ENCODE assay signal across 10 mouse cellular contexts in the genomic region with DNA sequence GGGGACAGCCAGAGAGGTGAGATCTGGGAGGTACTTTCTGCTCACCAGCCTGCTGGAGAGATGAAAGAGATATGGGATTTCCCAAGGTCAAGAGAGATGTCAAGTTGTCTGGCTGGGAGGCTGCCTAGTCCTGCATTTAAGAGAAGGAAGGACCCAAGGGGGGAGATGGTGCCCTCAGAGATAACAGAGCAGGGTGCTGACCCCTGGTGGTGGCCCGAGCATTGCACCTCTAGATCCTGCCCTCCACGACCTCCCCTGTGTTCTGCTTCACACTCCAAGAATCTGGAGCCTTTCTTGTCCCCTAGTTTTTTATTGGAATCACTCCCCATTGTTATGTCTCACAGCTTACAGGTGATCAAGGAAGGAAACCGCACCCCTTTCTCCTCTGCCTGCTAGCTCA. TPM values are rescaled to one million over a fixed set of nuclear protein-coding genes. Genes with fewer than 3 reads are reported as not detected.
DNase-seq lines count a peak whose midpoint lies in the region; ATAC-seq and TF ChIP-seq lines count a peak whose summit lies in the region.
"Had no signal": no experiment of that assay in that cellular context is flagged by ENCODE, and none has a peak within 500 bp of the region (broad histone marks: within the 10 kb centered on the region; RNA-seq: fewer than 3 reads in every experiment).

No protein-coding gene starts in this region.

- ATAC-seq in kidney, embryonic 15.5 days (replicated peaks; ENCODE audit: low FRiP score), result no peak
- ATAC-seq in limb, embryonic 11.5 days (ENCODE audit: insufficient number of reproducible peaks, low FRiP score, low TSS enrichment, low read depth), result no peak
- ATAC-seq in forebrain, embryonic 14.5 days, result no peak

- peaks cover 60% of the 10 kb centered on the region for H3K4me1 ChIP-seq in kidney, embryonic 15.5 days
- peaks cover 15% of the 10 kb centered on the region for H3K4me1 ChIP-seq in limb, embryonic 11.5 days (ENCODE audit: control insufficient read depth, insufficient read depth, low read length)
- H3K4me1 ChIP-seq in small intestine, adult 2 months (ENCODE audit: control insufficient read depth, insufficient read depth, insufficient read length, low read length), result peaks cover 25% of the 10 kb centered on the region
- peaks cover 4% of the 10 kb centered on the region for H3K4me1 ChIP-seq in forebrain, embryonic 14.5 days (ENCODE audit: control insufficient read depth, insufficient read depth, low read length)

- H3K4me3 ChIP-seq in kidney, embryonic 15.5 days (replicated peaks), result no peak overlapping the region
- no peak overlapping the region for H3K4me3 ChIP-seq in limb, embryonic 11.5 days (ENCODE audit: low read depth, low read length)
- H3K4me3 ChIP-seq in small intestine, adult 2 months (ENCODE audit: low read depth, low read length), result no peak overlapping the region
- no peak overlapping the region for H3K4me3 ChIP-seq in forebrain, embryonic 14.5 days (ENCODE audit: low read depth, low read length)
- H3K4me3 ChIP-seq: embryonic facial prominence, embryonic 13.5 days; megakaryocyte, embryonic 14.5 days had no signal

- H3K27me3 ChIP-seq in kidney, embryonic 15.5 days, result 0 out of 2 replicates have a peak, but pooled peaks cover 2% of the 10 kb centered on the region
- H3K27me3 ChIP-seq in limb, embryonic 11.5 days (ENCODE audit: control insufficient read depth, insufficient read depth, low read length), result no peaks in the 10 kb centered on the region
- no peaks in the 10 kb centered on the region for H3K27me3 ChIP-seq in small intestine, adult 2 months (ENCODE audit: control insufficient read depth, insufficient read depth, low read length)
- 0 out of 2 replicates have a peak, but pooled peaks cover 2% of the 10 kb centered on the region for H3K27me3 ChIP-seq in forebrain, embryonic 14.5 days (replicated peaks; ENCODE audit: control insufficient read depth, insufficient read depth, low read length)

- no peak overlapping the region for H3K4me2 ChIP-seq in kidney, embryonic 15.5 days
- H3K4me2 ChIP-seq in limb, embryonic 11.5 days (ENCODE audit: low read depth, severe bottlenecking), result no peak overlapping the region
- H3K4me2 ChIP-seq in forebrain, embryonic 14.5 days (ENCODE audit: low read length), result no peak overlapping the region
- H3K4me2 ChIP-seq: embryonic facial prominence, embryonic 13.5 days had no signal

- H3K36me3 ChIP-seq in kidney, embryonic 15.5 days, result no peaks in the 10 kb centered on the region
- no peaks in the 10 kb centered on the region for H3K36me3 ChIP-seq in limb, embryonic 11.5 days (ENCODE audit: control insufficient read depth, insufficient read depth, low read length)
- H3K36me3 ChIP-seq in small intestine, adult 2 months (ENCODE audit: control insufficient read depth, insufficient read depth, low read length), result no peaks in the 10 kb centered on the region
- no peaks in the 10 kb centered on the region for H3K36me3 ChIP-seq in forebrain, embryonic 14.5 days (ENCODE audit: control insufficient read depth, insufficient read depth, low read length)

- WGBS in kidney, embryonic 15.5 days, result 4% methylated on average over 3 of the region's 3 CpGs
- WGBS in limb, embryonic 11.5 days, result 7% methylated on average over 3 of the region's 3 CpGs
- 6% methylated on average over 3 of the region's 3 CpGs for WGBS in small intestine, adult 2 months
- WGBS in forebrain, embryonic 14.5 days, result 3% methylated on average over 3 of the region's 3 CpGs

- no peak overlapping the region for H3K27ac ChIP-seq in kidney, embryonic 15.5 days
- H3K27ac ChIP-seq in limb, embryonic 11.5 days (replicated peaks; ENCODE audit: low read depth, low read length), result no peak overlapping the region
- H3K27ac ChIP-seq in small intestine, adult 2 months (ENCODE audit: insufficient read depth, low read depth, low read length), result no peak overlapping the region
- H3K27ac ChIP-seq in forebrain, embryonic 14.5 days (ENCODE audit: low read depth, low read length), result no peak overlapping the region
- H3K27ac ChIP-seq: embryonic facial prominence, embryonic 13.5 days had no signal

- no peaks in the 10 kb centered on the region for H3K9me3 ChIP-seq in kidney, embryonic 15.5 days (replicated peaks)
- H3K9me3 ChIP-seq in limb, embryonic 11.5 days (ENCODE audit: control insufficient read depth, low read length), result no peaks in the 10 kb centered on the region
- no peaks in the 10 kb centered on the region for H3K9me3 ChIP-seq in forebrain, embryonic 14.5 days (replicated peaks; ENCODE audit: control insufficient read depth, low read length)
- H3K9me3 ChIP-seq: embryonic facial prominence, embryonic 13.5 days; megakaryocyte, embryonic 14.5 days had no signal

- no peak for TF ChIP-seq POLR2A in small intestine, adult 2 months (IDR thresholded peaks at IDR 0.05; ENCODE audit: low read depth, low read length)

- no peak overlapping the region for H3K9ac ChIP-seq in kidney, embryonic 15.5 days
- H3K9ac ChIP-seq in limb, embryonic 11.5 days (ENCODE audit: low read length), result no peak overlapping the region
- H3K9ac ChIP-seq in forebrain, embryonic 14.5 days (ENCODE audit: low read length), result no peak overlapping the region
- H3K9ac ChIP-seq: embryonic facial prominence, embryonic 13.5 days had no signal

- peak; percentile 54 for DNase-seq in kidney, adult 11 months
- peak; percentile 86 for DNase-seq in CD4-positive, CD25-positive, alpha-beta regulatory T cell, adult 2 months (ENCODE audit: low read depth, low spot score)
- peak; percentile 68 for DNase-seq in adipocyte (ENCODE audit: low spot score)
- peak; percentile 53 for DNase-seq in forelimb bud, embryonic 11.5 days (ENCODE audit: low read depth, low spot score)
- peak; percentile 79 for DNase-seq in limb, embryonic 11.5 days (ENCODE audit: low spot score)
- DNase-seq in forebrain, embryonic 14.5 days (ENCODE audit: low spot score), result no peak

- peak; percentile 91 for TF ChIP-seq CTCF in small intestine, adult 2 months (IDR thresholded peaks at IDR 0.05; ENCODE audit: extremely low read depth, insufficient read length, insufficient replicate concordance, low read depth, low read length)

RNA-seq across cellular contexts. Expression of gene Grasp, which starts 12.9 kb away (rescaled TPM):
- polyA plus RNA-seq in kidney, embryonic 15.5 days (2015; fragmentation: Nextera tagmentation; extraction: Ambion mirVana), result 4.7 TPM in 2 replicates
- polyA plus RNA-seq in limb, embryonic 11.5 days (2014; fragmentation: Nextera tagmentation; extraction: Ambion mirVana), result 6.7 and 7.7 TPM in 2 replicates
- polyA plus RNA-seq in small intestine, adult 2 months (2012; rRNA removed), result 7.3 and 8.5 TPM in 2 replicates
- polyA plus RNA-seq in forebrain, embryonic 14.5 days (2014; fragmentation: Nextera tagmentation; extraction: Ambion mirVana), result 0.93 and 1.0 TPM in 2 replicates

RNA-seq across cellular contexts. Expression of gene Nr4a1, which starts 17.2 kb away (rescaled TPM):
- polyA plus RNA-seq in kidney, embryonic 15.5 days (2015; fragmentation: Nextera tagmentation; extraction: Ambion mirVana), result 9.8 and 10.0 TPM in 2 replicates
- 3.5 and 4.0 TPM in 2 replicates for polyA plus RNA-seq in limb, embryonic 11.5 days (2014; fragmentation: Nextera tagmentation; extraction: Ambion mirVana)
- polyA plus RNA-seq in small intestine, adult 2 months (2012; rRNA removed), result 6.5 and 9.7 TPM in 2 replicates
- 2.1 and 2.9 TPM in 2 replicates for polyA plus RNA-seq in forebrain, embryonic 14.5 days (2014; fragmentation: Nextera tagmentation; extraction: Ambion mirVana)

RNA-seq across cellular contexts. Expression of gene Atg101, which starts 47.2 kb away (rescaled TPM):
- 75.0 and 80.1 TPM in 2 replicates for polyA plus RNA-seq in kidney, embryonic 15.5 days (2015; fragmentation: Nextera tagmentation; extraction: Ambion mirVana)
- polyA plus RNA-seq in limb, embryonic 11.5 days (2014; fragmentation: Nextera tagmentation; extraction: Ambion mirVana), result 68.2 and 73.1 TPM in 2 replicates
- 13.7 and 38.4 TPM in 2 replicates for polyA plus RNA-seq in small intestine, adult 2 months (2012; rRNA removed)
- polyA plus RNA-seq in forebrain, embryonic 14.5 days (2014; fragmentation: Nextera tagmentation; extraction: Ambion mirVana), result 82.3 and 83.1 TPM in 2 replicates

RNA-seq across cellular contexts. Expression of gene 6030408B16Rik, which starts 56.1 kb away (rescaled TPM):
- polyA plus RNA-seq in kidney, embryonic 15.5 days (2015; fragmentation: Nextera tagmentation; extraction: Ambion mirVana), result 18.1 and 19.9 TPM in 2 replicates
- 4.2 and 5.6 TPM in 2 replicates for polyA plus RNA-seq in limb, embryonic 11.5 days (2014; fragmentation: Nextera tagmentation; extraction: Ambion mirVana)
- polyA plus RNA-seq in small intestine, adult 2 months (2012; rRNA removed), result 0.14 and 0.24 TPM in 2 replicates
- polyA plus RNA-seq in forebrain, embryonic 14.5 days (2014; fragmentation: Nextera tagmentation; extraction: Ambion mirVana), result 0.25 TPM in 2 replicates
